Mouse (Mus musculus) 3T3-L1 (cell line): ENCODE measurements around the gene Ssx9.
"Not testable (repeated sequence)": the region's sequence is repeated elsewhere in the genome, so short reads cannot be mapped to it uniquely, and the experiment has no call there.

Experiments
- DNase-seq: peaks from one replicate; pipeline ENCODE4 v3.0.0-alpha.2; 2015; ENCODE audit warnings: low read depth, low spot score

Ssx9 gene

GRCm38 (mm10) chrX:8748132-8748531 lies at the start of gene Ssx9:
Gene Ssx9 (plus strand): TSS chrX:8748432.
- DNase-seq, result not testable (repeated sequence)

GRCm38 (mm10) chrX:8732907-8733306 lies 15.3 kb upstream of the Ssx9 start:
- peak; percentile 87 for DNase-seq

DNA sequence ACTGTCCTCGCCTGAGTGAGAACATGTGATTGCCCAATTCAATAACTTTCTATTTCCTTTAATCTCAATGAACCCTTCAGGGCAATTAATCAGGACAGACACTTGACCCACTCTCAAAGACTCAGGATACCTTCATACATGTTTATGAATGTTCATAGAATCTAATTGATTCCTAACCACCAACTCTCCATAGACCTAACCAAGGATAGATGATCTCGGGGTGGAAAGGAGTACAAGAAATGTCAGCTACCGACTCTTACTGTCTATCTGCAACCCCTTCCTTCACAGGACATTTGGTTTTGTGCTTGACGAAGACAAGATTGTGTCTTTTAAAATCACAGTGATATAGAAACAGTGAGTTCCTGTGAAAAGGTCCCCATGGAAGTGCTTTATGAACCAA lies 55.2 kb downstream of the Ssx9 start, which contains the start of gene Ssxb5:
Gene Ssxb5, plus strand, starts transcription at position 301 of the 400 bp plus-strand sequence.
- not testable (repeated sequence) for DNase-seq
